Mouse (Mus musculus) neural tube, embryonic 15.5 days (tissue): Measurements from ENCODE around the gene Npepps. TPM values are rescaled to one million over a fixed set of nuclear protein-coding genes. Genes with fewer than 3 reads are reported as not detected.

Experiments used
- ATAC-seq: fragments of 200-750 bp; cut with Nextera tagmentation; 2 replicates; pipeline ENCODE4 v1.8.0; 2017; ENCODE audit warnings: mild to moderate bottlenecking, moderate TSS enrichment, moderate library complexity; ENCODE audit not compliant: low FRiP score
- H3K27ac ChIP-seq: fragments of 300-500 bp; sonication (generic); replicated peaks from 2 replicates; pipeline ENCODE4 v1.5.1; 2015; ENCODE audit warnings: mild to moderate bottlenecking, inconsistent platforms
- H3K27me3 ChIP-seq: fragments of 300-500 bp; sonication (generic); replicated peaks from 2 replicates; pipeline ENCODE4 v1.6.1; 2015; ENCODE audit warnings: inconsistent platforms
- H3K36me3 ChIP-seq: fragments of 300-500 bp; sonication (generic); 2 replicates; pipeline ENCODE4 v1.6.1; 2015; ENCODE audit warnings: inconsistent platforms
- H3K4me1 ChIP-seq: fragments of 300-500 bp; sonication (generic); 2 replicates; pipeline ENCODE4 v1.6.1; 2015; ENCODE audit warnings: inconsistent platforms
- H3K4me2 ChIP-seq: fragments of 300-500 bp; sonication (generic); 2 replicates; pipeline ENCODE4 v1.6.1; 2015; ENCODE audit warnings: inconsistent platforms, mild to moderate bottlenecking, moderate library complexity
- H3K4me3 ChIP-seq: fragments of 300-500 bp; sonication (generic); replicated peaks from 2 replicates; pipeline ENCODE4 v1.5.1; 2015; ENCODE audit warnings: mild to moderate bottlenecking, inconsistent platforms
- H3K9ac ChIP-seq: fragments of 300-500 bp; sonication (generic); replicated peaks from 2 replicates; pipeline ENCODE4 v1.6.1; 2015; ENCODE audit warnings: mild to moderate bottlenecking, inconsistent platforms
- H3K9me3 ChIP-seq: fragments of 300-500 bp; sonication (generic); replicated peaks from 2 replicates; pipeline ENCODE4 v1.6.1; 2016; ENCODE audit warnings: inconsistent platforms
- WGBS: fragments of 180-500 bp; shearing (Covaris S2); methylation state at CpG from one replicate; pipeline ENCODE4 v1.1.7; 2015; ENCODE audit warnings: mixed read lengths; 5-methylcytosine and 5-hydroxymethylcytosine counted together
- polyA plus RNA-seq: library from polyadenylated mRNA; unstranded; fragments of >200 nt; fragmentation: Nextera tagmentation; extraction: Ambion mirVana; gene quantifications from 2 replicates; pipeline ENCODE4 v1.2.1, GENCODE M21; 2015

The Npepps gene
- polyA plus RNA-seq, 1 experiment from 2014 or later, result 145 TPM

- no peaks in the 10 kb centered on the region for H3K4me1 ChIP-seq
- no peak for ATAC-seq
- H3K4me3 ChIP-seq, result no peak overlapping the region
- H3K9ac ChIP-seq, result no peak overlapping the region
- WGBS, result 94% methylated on average over 2 of the region's 2 CpGs
- peaks cover 96% of the 10 kb centered on the region for H3K36me3 ChIP-seq
- no peaks in the 10 kb centered on the region for H3K27me3 ChIP-seq
- no peaks in the 10 kb centered on the region for H3K9me3 ChIP-seq
- H3K27ac ChIP-seq, result no peak overlapping the region
- no peak overlapping the region for H3K4me2 ChIP-seq
Measured at GRCm38 (mm10) chr11:97178198-97178597, 102.2 kb downstream of the Npepps start.

GRCm38 (mm10) chr11:97176851-97177250 lies 103.6 kb downstream of the Npepps start:
- Histone ChIP-seq H3K4me3 (no peak overlapping the region), H3K4me2 (no peak overlapping the region), H3K36me3 (peaks cover 93% of the 10 kb centered on the region), H3K27me3 (no peaks in the 10 kb centered on the region), H3K9ac (no peak overlapping the region), H3K9me3 (no peaks in the 10 kb centered on the region), H3K27ac (no peak overlapping the region), H3K4me1 (no peaks in the 10 kb centered on the region)
- WGBS, result 48% methylated on average over 3 of the region's 3 CpGs
- no peak for ATAC-seq

GRCm38 (mm10) chr11:97175499-97175898 lies 104.9 kb downstream of the Npepps start:
- Histone ChIP-seq H3K36me3 (peaks cover 93% of the 10 kb centered on the region), H3K4me1 (no peaks in the 10 kb centered on the region), H3K9ac (no peak overlapping the region), H3K9me3 (no peaks in the 10 kb centered on the region), H3K27me3 (no peaks in the 10 kb centered on the region), H3K27ac (no peak overlapping the region), H3K4me3 (no peak overlapping the region), H3K4me2 (no peak overlapping the region)
- no peak for ATAC-seq
- 93% methylated on average over 7 of the region's 7 CpGs for WGBS

- Histone ChIP-seq H3K36me3 (peaks cover 86% of the 10 kb centered on the region), H3K4me3 (no peak overlapping the region), H3K9me3 (no peaks in the 10 kb centered on the region), H3K4me1 (no peaks in the 10 kb centered on the region), H3K27me3 (no peaks in the 10 kb centered on the region), H3K27ac (no peak overlapping the region), H3K9ac (no peak overlapping the region), H3K4me2 (no peak overlapping the region)
- no peak for ATAC-seq
- WGBS, result 68% methylated on average over 6 of the region's 6 CpGs
Measured at GRCm38 (mm10) chr11:97160341-97160740, 120.1 kb downstream of the Npepps start.

GRCm38 (mm10) chr11:97156999-97157398 lies 123.4 kb downstream of the Npepps start:
- WGBS, result 78% methylated on average over 7 of the region's 7 CpGs
- peaks cover 57% of the 10 kb centered on the region for H3K36me3 ChIP-seq

More at GRCm38 (mm10) chr11:97156999-97157398, 123.4 kb downstream of the Npepps start:
- Histone ChIP-seq H3K27ac (peak overlapping the region; percentile 2; the same call in 1 of the 2 replicates), H3K9me3 (no peaks in the 10 kb centered on the region), H3K4me1 (peaks cover 11% of the 10 kb centered on the region), H3K4me3 (no peak overlapping the region), H3K27me3 (no peaks in the 10 kb centered on the region), H3K9ac (no peak overlapping the region), H3K4me2 (no peak overlapping the region)
- ATAC-seq, result no peak

Other genes starting within 250 kb of the Npepps start
- 1.9 and 2.3 TPM in 2 replicates for gene Lrrc46, start 239.2 kb downstream of the Npepps start, polyA plus RNA-seq
- 63.7 and 67.4 TPM in 2 replicates for gene Mrpl10, start 239.1 kb downstream of the Npepps start, polyA plus RNA-seq
- 10.4 and 12.7 TPM in 2 replicates for gene Osbpl7, start 230.0 kb downstream of the Npepps start, polyA plus RNA-seq
- gene Tbx21, start 165.3 kb downstream of the Npepps start, polyA plus RNA-seq, result 0.23 and 0.43 TPM in 2 replicates
- gene Tbkbp1, start 129.1 kb downstream of the Npepps start, polyA plus RNA-seq, result 8.8 and 9.5 TPM in 2 replicates
- gene Kpnb1, start 92.8 kb downstream of the Npepps start, polyA plus RNA-seq, result 26.7 and 32.2 TPM in 2 replicates
- 38.6 and 43.3 TPM in 2 replicates for gene Mrpl45, start 35.1 kb upstream of the Npepps start, polyA plus RNA-seq
- 0.33 and 0.46 TPM in 2 replicates for gene Gpr179, start 71.4 kb upstream of the Npepps start, polyA plus RNA-seq
- gene Socs7, start 81.9 kb upstream of the Npepps start, polyA plus RNA-seq, result 7.7 and 8.4 TPM in 2 replicates
- gene Arhgap23, start 134.9 kb upstream of the Npepps start, polyA plus RNA-seq, result 8.0 and 9.2 TPM in 2 replicates
- 1.2 and 1.4 TPM in 2 replicates for gene 4933428G20Rik, start 219.7 kb upstream of the Npepps start, polyA plus RNA-seq